Mouse (Mus musculus) kidney, postnatal 10 days (tissue): Measurements from ENCODE around the gene Gm9008.
"Not testable (repeated sequence)": the region's sequence is repeated elsewhere in the genome, so short reads cannot be mapped to it uniquely, and the experiment has no call there.

Experiments
- DNase-seq: peaks from one replicate; pipeline ENCODE4 v3.0.0; 2021; ENCODE audit warnings: mixed read lengths

The Gm9008 gene

GRCm38 (mm10) chr6:76497054-76497835 is at the start of gene Gm9008:
TSS of gene Gm9008 (minus strand) at chr6:76497784.
- DNase-seq, result not testable (repeated sequence)

GRCm38 (mm10) chr6:76521975-76522641 is 24.5 kb upstream of the Gm9008 start:
- no peak for DNase-seq

GRCm38 (mm10) chr6:76510200-76510599 is 12.6 kb upstream of the Gm9008 start:
- no peak for DNase-seq

- DNase-seq, result not testable (repeated sequence)
Observed at GRCm38 (mm10) chr6:76496335-76496734, 1.2 kb downstream of the Gm9008 start.

GRCm38 (mm10) chr6:76468194-76468593 is 29.4 kb downstream of the Gm9008 start:
- DNase-seq, result peak; percentile 4
